Mouse (Mus musculus) erythroblast, embryonic 14.5 days (primary cell): ENCODE measurements around the gene Ebi3.

ENCODE experiments used
- GATA1 ChIP-seq: IDR thresholded peaks from 2 replicates; pipeline ENCODE4 v1.6.1; 2012; ENCODE audit warnings: low read length, inconsistent platforms, mixed read lengths
- TAL1 ChIP-seq: IDR thresholded peaks from 3 replicates; pipeline ENCODE4 v1.6.1; 2012; ENCODE audit warnings: low read length, inconsistent platforms, mixed read lengths

GRCm38 (mm10) chr17:55960791-55961190, 8.4 kb downstream of the Ebi3 start:
- no peak for TF ChIP-seq GATA1
- no peak for TF ChIP-seq TAL1
